Mouse (Mus musculus) ES-E14 (cell line): ENCODE measurements at regions not wholly inside any gene's neighbourhood (a gene's known extent, or its start where the extent isn't known, plus 50 kb on each side); places are given as distances from the start of the nearest gene placed in this dataset.

Experiments used
- DNase-seq: peaks from one replicate; pipeline ENCODE4 v3.0.0-alpha.2; 2013; ENCODE audit warnings: low read depth, low spot score
- H3K27ac ChIP-seq: 2 replicates; pipeline ENCODE4 v1.5.1; 2012; ENCODE audit warnings: low read depth, mild to moderate bottlenecking, low read length, moderate library complexity, mixed read lengths; ENCODE audit not compliant: poor library complexity, insufficient read depth, severe bottlenecking
- H3K36me3 ChIP-seq: 2 replicates; pipeline ENCODE4 v1.6.1; 2012; ENCODE audit warnings: mild to moderate bottlenecking, low read length, moderate library complexity, mixed read lengths; ENCODE audit not compliant: control insufficient read depth, poor library complexity, insufficient read depth, severe bottlenecking
- H3K4me1 ChIP-seq, 2 experiments: fragments of 150-350 bp in 1 of 2; sonication (generic) in 1 of 2; 2 replicates each; pipeline ENCODE4 v1.6.1; 2012; ENCODE audit warnings: low read length in 2 of 2, mild to moderate bottlenecking in 1 of 2, mixed read lengths in 1 of 2; ENCODE audit not compliant: control insufficient read depth in 2 of 2, insufficient read depth in 2 of 2, poor library complexity in 1 of 2
- H3K4me3 ChIP-seq, 2 experiments: fragments of 150-350 bp in 1 of 2; sonication (generic) in 1 of 2; 2 replicates each; pipeline ENCODE4 v1.5.1; 2012; ENCODE audit warnings: low read length in 2 of 2, low read depth in 1 of 2, mild to moderate bottlenecking in 1 of 2, mixed read lengths in 1 of 2; ENCODE audit not compliant: insufficient read depth in 1 of 2, poor library complexity in 1 of 2, severe bottlenecking in 1 of 2
- H3K9ac ChIP-seq: 2 replicates; pipeline ENCODE4 v1.6.1; 2012; ENCODE audit warnings: low read depth, mild to moderate bottlenecking, low read length, mixed read lengths; ENCODE audit not compliant: poor library complexity, insufficient read depth, severe bottlenecking
- H3K9me3 ChIP-seq: fragments of 150-350 bp; sonication (generic); 2 replicates; pipeline ENCODE4 v1.6.1; 2012; ENCODE audit warnings: low read depth, mild to moderate bottlenecking, low read length; ENCODE audit not compliant: control insufficient read depth, insufficient read depth
- CHD2 ChIP-seq: IDR thresholded peaks from 2 replicates; pipeline ENCODE4 v1.6.1; 2014; ENCODE audit warnings: mild to moderate bottlenecking, low read depth, low read length, inconsistent platforms
- HCFC1 ChIP-seq: IDR thresholded peaks from 2 replicates; pipeline ENCODE4 v1.6.1; 2012; ENCODE audit warnings: low read length, inconsistent platforms, borderline replicate concordance; ENCODE audit not compliant: insufficient read depth
- MAFK ChIP-seq: IDR thresholded peaks from 2 replicates; pipeline ENCODE4 v1.6.1; 2014; ENCODE audit warnings: mild to moderate bottlenecking, low read depth, low read length, inconsistent platforms; ENCODE audit not compliant: insufficient read depth
- ZC3H11A ChIP-seq: IDR thresholded peaks from 2 replicates; pipeline ENCODE4 v1.6.1; 2012; ENCODE audit warnings: low read depth, mild to moderate bottlenecking, inconsistent platforms, low read length, borderline replicate concordance
- ZNF384 ChIP-seq: IDR thresholded peaks from 2 replicates; pipeline ENCODE4 v1.6.1; 2012; ENCODE audit warnings: low read depth, low read length, inconsistent platforms
- in situ Hi-C, 2 experiments: fragments of 600-800 bp; cut with MboI; formaldehyde crosslinking; loops; one replicate each; pipeline ENCODE4 v1.15.1; 2025; ENCODE audit warnings: low sequenced_read_pairs in 2 of 2, inconsistent platforms in 1 of 2; ENCODE audit not compliant: unreplicated experiment in 2 of 2

- no peaks in the 10 kb centered on the region for H3K4me1 ChIP-seq
- no peak overlapping the region for H3K4me3 ChIP-seq
- no peak overlapping the region for H3K9ac ChIP-seq
- H3K27ac ChIP-seq: no peak overlapping the region
- in situ Hi-C loops: no loop called here
- no peaks in the 10 kb centered on the region for H3K36me3 ChIP-seq
- DNase-seq: no peak
- H3K9me3 ChIP-seq: no peaks in the 10 kb centered on the region
- no peak for TF ChIP-seq CHD2
- TF ChIP-seq ZC3H11A: no peak
- TF ChIP-seq ZNF384: no peak
- no peak for TF ChIP-seq HCFC1
- no peak for TF ChIP-seq MAFK
Observed at GRCm38 (mm10) chr4:131059572-131059971, 115.4 kb downstream of the Matn1 start.

- in situ Hi-C loops: no loop called here
- Histone ChIP-seq H3K36me3 (no peaks in the 10 kb centered on the region), H3K9ac (no peak overlapping the region), H3K27ac (no peak overlapping the region), H3K4me1 (no peaks in the 10 kb centered on the region), H3K4me3 (no peak overlapping the region), H3K9me3 (no peaks in the 10 kb centered on the region)
- TF ChIP-seq ZC3H11A: no peak
- no peak for TF ChIP-seq MAFK
- no peak for TF ChIP-seq ZNF384
- TF ChIP-seq CHD2: no peak
- TF ChIP-seq HCFC1: no peak
- no peak for DNase-seq
Observed at GRCm38 (mm10) chr4:131060191-131060680, 116.1 kb downstream of the Matn1 start.

- no peak overlapping the region for H3K4me3 ChIP-seq
- in situ Hi-C loops: no loop called here
- no peaks in the 10 kb centered on the region for H3K9me3 ChIP-seq
- no peak overlapping the region for H3K27ac ChIP-seq
- no peaks in the 10 kb centered on the region for H3K4me1 ChIP-seq
- no peak for DNase-seq
- H3K36me3 ChIP-seq: no peaks in the 10 kb centered on the region
- no peak overlapping the region for H3K9ac ChIP-seq
- TF ChIP-seq CHD2 (no peak), ZC3H11A (no peak), HCFC1 (no peak), MAFK (no peak), ZNF384 (no peak)
Observed at GRCm38 (mm10) chr4:131060706-131061105, 116.5 kb downstream of the Matn1 start.

GRCm38 (mm10) chr4:131062592-131062991 is 118.4 kb downstream of the Matn1 start:
- no peak for DNase-seq
- no peaks in the 10 kb centered on the region for H3K36me3 ChIP-seq
- in situ Hi-C loops: no loop called here
- TF ChIP-seq ZNF384: no peak
- no peak for TF ChIP-seq CHD2
- TF ChIP-seq ZC3H11A: no peak
- TF ChIP-seq MAFK: no peak
- TF ChIP-seq HCFC1: no peak
- no peak overlapping the region for H3K27ac ChIP-seq
- H3K9me3 ChIP-seq: no peaks in the 10 kb centered on the region
- H3K4me3 ChIP-seq: no peak overlapping the region
- H3K9ac ChIP-seq: no peak overlapping the region
- no peaks in the 10 kb centered on the region for H3K4me1 ChIP-seq
